Mouse (Mus musculus): ENCODE measurements around the gene Kcnk3. TPM values are rescaled to one million over a fixed set of nuclear protein-coding genes. Genes with fewer than 3 reads are reported as not detected.

Gene Kcnk3
- total RNA-seq, 1 experiment from 2014 or later = 0.10 TPM

DNA sequence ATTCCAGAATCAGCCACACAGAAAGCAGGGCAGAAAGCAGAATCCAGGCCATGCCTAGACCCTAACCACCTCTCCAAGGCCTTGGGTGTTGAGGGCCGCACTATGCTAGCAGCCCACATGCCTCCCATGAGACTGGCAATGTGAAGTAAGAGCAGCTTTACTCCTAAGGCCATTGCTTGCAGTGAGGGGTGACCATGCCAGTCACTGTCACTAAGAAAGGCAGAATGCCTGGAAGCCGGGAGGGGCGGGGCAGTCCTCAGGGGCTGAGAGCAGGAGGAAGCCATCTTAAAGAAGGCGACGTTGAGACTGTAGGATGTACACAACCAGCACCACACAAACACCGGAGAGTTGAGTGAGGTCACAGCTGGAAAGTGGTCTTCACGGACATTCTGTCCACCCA, 21.1 kb downstream of the Kcnk3 start:
- no peak for ATAC-seq (replicated peaks; ENCODE audit: insufficient number of reproducible peaks, low FRiP score, low TSS enrichment, poor library complexity, severe bottlenecking)

- no peak for ATAC-seq (replicated peaks; ENCODE audit: insufficient number of reproducible peaks, low FRiP score, low TSS enrichment, poor library complexity, severe bottlenecking)
These were observed 22.1 kb downstream of the Kcnk3 start for GRCm38 (mm10) chr5:30609918-30610645.

DNA sequence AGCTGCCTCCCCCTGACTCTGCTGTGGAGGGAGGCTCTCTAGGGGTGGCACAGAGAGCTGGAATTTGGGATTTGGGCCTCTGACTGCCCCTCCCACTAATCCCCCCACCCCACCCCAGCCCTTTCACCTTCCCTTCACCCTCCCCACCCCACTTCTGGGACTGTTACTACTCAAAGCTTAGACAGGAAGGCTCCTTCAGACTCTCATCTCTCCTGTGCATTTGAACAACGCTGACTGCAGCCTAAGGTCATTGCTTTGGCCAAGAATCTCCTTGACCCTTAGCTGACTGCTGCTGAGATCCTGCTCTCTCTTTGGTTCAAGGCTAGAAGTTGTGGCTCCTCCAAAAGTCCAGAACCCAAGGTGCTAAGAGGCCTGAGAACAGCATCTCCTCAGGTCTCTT, 23.1 kb downstream of the Kcnk3 start:
- no peak for ATAC-seq (replicated peaks; ENCODE audit: insufficient number of reproducible peaks, low FRiP score, low TSS enrichment, poor library complexity, severe bottlenecking)

DNA sequence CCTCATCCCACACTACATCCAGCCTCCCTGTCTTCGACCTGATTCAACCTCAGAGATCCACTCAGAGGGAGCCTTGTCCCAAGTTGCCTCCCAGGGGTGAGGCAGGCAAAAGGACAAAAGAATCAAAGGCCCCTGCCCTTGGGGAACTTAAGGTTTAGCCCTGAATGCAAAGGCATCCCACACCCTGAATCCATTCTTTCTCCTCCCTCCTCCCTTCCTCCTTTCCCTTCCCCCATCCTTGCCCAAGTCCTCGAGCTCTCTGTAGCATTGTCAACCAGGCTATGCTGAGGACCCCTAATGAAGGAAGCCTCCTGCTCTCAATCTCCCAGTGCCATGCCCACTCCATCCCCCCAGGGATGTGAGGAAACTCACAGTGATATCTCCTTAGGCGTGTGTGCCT, 23.7 kb downstream of the Kcnk3 start:
- ATAC-seq (replicated peaks; ENCODE audit: insufficient number of reproducible peaks, low FRiP score, low TSS enrichment, poor library complexity, severe bottlenecking) = no peak

DNA sequence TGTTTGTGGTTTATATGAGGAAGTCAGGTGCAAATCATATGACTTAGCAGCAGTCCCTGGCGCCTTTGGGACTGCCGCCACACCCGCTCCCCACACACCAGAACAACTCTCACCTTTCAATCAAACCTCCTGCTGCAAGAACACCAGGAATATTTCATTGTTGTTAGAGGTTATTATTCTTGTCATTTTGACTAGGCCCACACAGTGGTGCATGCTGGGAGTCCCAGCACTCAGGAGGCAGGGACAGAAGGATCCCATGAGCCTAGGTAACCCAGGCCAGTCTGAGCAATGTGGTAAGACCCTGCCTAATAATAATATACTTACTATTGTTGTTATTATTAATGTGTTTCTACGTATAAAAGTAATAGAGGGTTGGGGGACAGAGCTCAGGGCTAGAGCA, 24.6 kb downstream of the Kcnk3 start:
- no peak for ATAC-seq (replicated peaks; ENCODE audit: insufficient number of reproducible peaks, low FRiP score, low TSS enrichment, poor library complexity, severe bottlenecking)

DNA sequence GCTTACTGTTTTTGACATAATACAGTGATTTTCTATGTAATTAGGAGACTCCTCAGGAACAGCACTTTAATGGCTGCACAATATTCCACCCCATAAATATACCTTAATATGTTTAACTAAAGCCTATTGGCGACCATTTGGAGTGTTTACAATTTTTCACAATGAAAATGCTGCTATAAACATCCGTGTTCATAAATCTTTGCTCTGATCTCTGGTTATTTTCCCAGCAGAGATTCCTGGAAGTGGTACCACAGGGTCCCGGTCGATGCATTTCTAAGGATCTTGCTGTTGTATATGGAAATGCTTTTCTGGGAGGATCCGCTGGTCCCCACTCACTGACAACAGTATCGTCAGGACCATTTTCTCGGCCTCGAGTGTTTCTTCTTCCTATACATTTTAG, 25.3 kb downstream of the Kcnk3 start:
- ATAC-seq (replicated peaks; ENCODE audit: insufficient number of reproducible peaks, low FRiP score, low TSS enrichment, poor library complexity, severe bottlenecking) = no peak

GRCm38 (mm10) chr5:30614221-30614620, 26.3 kb downstream of the Kcnk3 start:
- ATAC-seq (replicated peaks; ENCODE audit: insufficient number of reproducible peaks, low FRiP score, low TSS enrichment, poor library complexity, severe bottlenecking) = no peak

- no peak for ATAC-seq (replicated peaks; ENCODE audit: insufficient number of reproducible peaks, low FRiP score, low TSS enrichment, poor library complexity, severe bottlenecking)
These were observed 27.4 kb downstream of the Kcnk3 start for GRCm38 (mm10) chr5:30615416-30615815.

DNA sequence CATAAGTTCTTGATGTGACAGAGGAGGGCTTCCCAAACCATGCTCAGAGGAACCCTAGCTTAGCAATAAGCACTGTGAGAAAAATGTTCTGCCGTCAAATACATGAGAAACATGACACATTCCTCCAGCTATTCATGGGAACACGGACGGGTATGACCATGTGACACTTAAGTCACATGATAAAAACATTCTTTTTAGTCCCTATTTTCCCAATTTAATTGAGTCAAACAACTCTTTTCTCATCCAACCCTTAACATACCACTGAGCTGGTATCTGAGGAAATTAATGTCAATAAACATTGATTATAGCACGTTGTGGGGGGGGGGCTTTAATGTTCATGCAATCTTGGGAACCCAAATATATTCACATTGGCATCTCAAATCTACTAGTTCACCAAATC, 27.8 kb downstream of the Kcnk3 start:
- ATAC-seq (replicated peaks; ENCODE audit: insufficient number of reproducible peaks, low FRiP score, low TSS enrichment, poor library complexity, severe bottlenecking) = no peak

- no peak for ATAC-seq (replicated peaks; ENCODE audit: insufficient number of reproducible peaks, low FRiP score, low TSS enrichment, poor library complexity, severe bottlenecking)
These were observed 28.7 kb downstream of the Kcnk3 start for GRCm38 (mm10) chr5:30616644-30617043.

- ATAC-seq (replicated peaks; ENCODE audit: insufficient number of reproducible peaks, low FRiP score, low TSS enrichment, poor library complexity, severe bottlenecking) = no peak
These were observed 29.4 kb downstream of the Kcnk3 start for GRCm38 (mm10) chr5:30617357-30617756.

GRCm38 (mm10) chr5:30617851-30618250, 29.9 kb downstream of the Kcnk3 start:
- ATAC-seq (replicated peaks; ENCODE audit: insufficient number of reproducible peaks, low FRiP score, low TSS enrichment, poor library complexity, severe bottlenecking) = no peak

- no peak for ATAC-seq (replicated peaks; ENCODE audit: insufficient number of reproducible peaks, low FRiP score, low TSS enrichment, poor library complexity, severe bottlenecking)
These were observed 30.5 kb downstream of the Kcnk3 start for GRCm38 (mm10) chr5:30618376-30619003.

DNA sequence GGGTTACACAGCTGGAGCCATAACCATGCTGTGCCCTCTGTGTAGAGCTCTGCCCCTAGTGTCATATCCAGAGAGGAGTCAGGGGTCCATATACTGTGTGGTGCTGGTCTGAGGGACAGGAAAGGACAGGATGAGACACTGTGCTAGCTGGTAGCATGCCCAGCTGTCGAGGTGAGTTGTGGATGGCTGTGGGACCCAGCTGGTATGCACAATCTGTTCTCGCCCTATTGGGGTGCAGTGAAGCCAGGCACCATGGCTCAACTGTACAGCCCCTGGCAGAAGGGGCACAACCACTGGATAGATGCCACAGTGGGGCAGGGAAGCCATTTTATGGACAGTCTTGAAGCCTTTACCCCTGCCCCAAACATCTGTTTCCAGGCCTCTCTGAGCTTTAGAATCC, 31.2 kb downstream of the Kcnk3 start:
- ATAC-seq (replicated peaks; ENCODE audit: insufficient number of reproducible peaks, low FRiP score, low TSS enrichment, poor library complexity, severe bottlenecking) = no peak

DNA sequence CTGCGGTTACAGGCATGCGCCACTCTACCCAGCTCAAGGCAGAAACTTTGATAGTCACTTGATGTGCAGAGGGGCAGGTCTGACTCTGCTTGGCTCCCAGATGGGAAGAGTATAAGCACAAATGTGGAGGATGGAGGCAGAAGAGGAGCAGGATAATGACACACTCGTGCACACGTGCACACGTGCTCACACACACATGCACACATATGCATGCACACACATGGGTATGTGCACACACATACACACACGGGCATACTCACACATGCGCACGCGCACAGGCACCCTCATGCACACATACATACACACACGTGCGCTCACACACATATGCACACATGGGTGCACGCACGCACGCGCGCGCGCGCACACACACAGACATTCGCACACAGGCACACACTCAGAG, 32.6 kb downstream of the Kcnk3 start:
- ATAC-seq (replicated peaks; ENCODE audit: insufficient number of reproducible peaks, low FRiP score, low TSS enrichment, poor library complexity, severe bottlenecking) = no peak

GRCm38 (mm10) chr5:30621211-30621790, 33.3 kb downstream of the Kcnk3 start:
- ATAC-seq (replicated peaks; ENCODE audit: insufficient number of reproducible peaks, low FRiP score, low TSS enrichment, poor library complexity, severe bottlenecking) = no peak

DNA sequence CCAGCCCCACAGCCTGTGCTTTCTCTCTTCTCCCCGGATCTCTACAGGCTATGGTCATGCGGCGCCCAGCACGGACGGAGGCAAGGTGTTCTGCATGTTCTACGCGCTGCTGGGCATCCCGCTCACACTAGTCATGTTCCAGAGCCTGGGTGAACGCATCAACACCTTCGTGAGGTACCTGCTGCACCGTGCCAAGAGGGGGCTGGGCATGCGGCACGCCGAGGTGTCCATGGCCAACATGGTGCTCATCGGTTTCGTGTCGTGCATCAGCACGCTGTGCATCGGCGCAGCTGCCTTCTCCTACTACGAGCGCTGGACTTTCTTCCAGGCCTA, 33.8 kb downstream of the Kcnk3 start:
- ATAC-seq (replicated peaks; ENCODE audit: insufficient number of reproducible peaks, low FRiP score, low TSS enrichment, poor library complexity, severe bottlenecking) = no peak

- ATAC-seq (replicated peaks; ENCODE audit: insufficient number of reproducible peaks, low FRiP score, low TSS enrichment, poor library complexity, severe bottlenecking) = no peak
These were observed 34.3 kb downstream of the Kcnk3 start for GRCm38 (mm10) chr5:30622177-30622840.

DNA sequence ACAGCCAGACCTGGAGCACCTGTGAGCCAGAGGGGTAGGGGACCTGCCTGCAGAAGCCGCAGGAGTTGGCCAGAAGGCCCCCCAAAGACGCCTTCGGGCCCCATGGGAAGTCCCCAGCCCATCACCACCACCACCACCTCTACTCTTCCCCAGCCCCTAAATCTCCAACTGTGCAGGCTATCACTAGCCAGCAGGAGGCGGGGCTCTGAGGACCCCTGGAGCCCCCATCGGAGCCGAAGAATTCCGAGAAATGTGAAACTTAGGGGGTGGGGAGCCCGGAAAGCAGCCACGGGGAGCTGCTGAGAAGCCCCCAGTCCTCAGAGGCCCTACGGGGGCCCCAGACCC, 34.8 kb downstream of the Kcnk3 start:
- ATAC-seq (replicated peaks; ENCODE audit: insufficient number of reproducible peaks, low FRiP score, low TSS enrichment, poor library complexity, severe bottlenecking) = no peak

DNA sequence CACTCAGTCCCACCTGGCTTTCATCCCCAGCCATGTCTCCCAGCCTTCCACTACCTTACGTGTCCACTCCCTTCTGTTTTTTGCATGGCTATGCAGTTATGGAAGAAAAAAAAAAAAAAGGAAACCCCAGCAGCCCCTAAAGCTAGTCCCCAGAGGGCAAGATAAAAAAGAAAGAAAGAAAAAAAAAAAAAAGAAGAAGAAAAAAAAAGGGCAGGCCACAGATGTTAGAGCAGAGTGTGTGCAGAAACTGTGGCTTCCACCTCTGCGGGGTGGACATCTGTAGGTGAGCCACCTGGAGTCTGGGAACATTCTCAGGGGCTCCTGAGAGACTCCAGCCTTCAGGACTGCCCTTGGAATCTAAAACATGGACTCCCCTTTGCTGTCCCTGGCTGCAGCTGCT, 35.4 kb downstream of the Kcnk3 start:
- no peak for ATAC-seq (replicated peaks; ENCODE audit: insufficient number of reproducible peaks, low FRiP score, low TSS enrichment, poor library complexity, severe bottlenecking)

Data from monocyte, adult 5-6 weeks (primary cell).